Mouse (Mus musculus) liver, embryonic 11.5 days (tissue): ENCODE measurements around the gene Ppm1b. TPM values are rescaled to one million over a fixed set of nuclear protein-coding genes. Genes with fewer than 3 reads are reported as not detected.
A peak's percentile ranks its signal among the peaks of the same experiment; 100 is the strongest.
"Not testable (repeated sequence)": the region's sequence is repeated elsewhere in the genome, so short reads cannot be mapped to it uniquely, and the experiment has no call there.

Experiments used
- ATAC-seq: fragments of 200-750 bp; cut with Nextera tagmentation; replicated peaks from 2 replicates; pipeline ENCODE4 v1.8.0; 2017; ENCODE audit warnings: moderate number of reproducible peaks, mild to moderate bottlenecking, moderate TSS enrichment, moderate library complexity; ENCODE audit not compliant: low FRiP score
- DNase-seq: peaks from one replicate; pipeline ENCODE4 v3.0.0-alpha.2; 2017; ENCODE audit warnings: low spot score
- H3K27ac ChIP-seq: fragments of 300-500 bp; sonication (generic); 2 replicates; pipeline ENCODE4 v1.5.1; 2014; ENCODE audit warnings: mild to moderate bottlenecking, low read depth, low read length, control low read depth
- H3K27me3 ChIP-seq: fragments of 300-500 bp; sonication (generic); replicated peaks from 2 replicates; pipeline ENCODE4 v1.6.1; 2014; ENCODE audit warnings: low read length, mixed read lengths; ENCODE audit not compliant: control insufficient read depth, insufficient read depth
- H3K36me3 ChIP-seq: fragments of 300-500 bp; sonication (generic); 2 replicates; pipeline ENCODE4 v1.6.1; 2014; ENCODE audit warnings: mild to moderate bottlenecking, low read length, moderate library complexity, mixed read lengths; ENCODE audit not compliant: control insufficient read depth, insufficient read depth
- H3K4me1 ChIP-seq: fragments of 300-500 bp; sonication (generic); replicated peaks from 2 replicates; pipeline ENCODE4 v1.6.1; 2014; ENCODE audit warnings: low read length, mixed read lengths; ENCODE audit not compliant: control insufficient read depth, insufficient read depth
- H3K4me2 ChIP-seq: fragments of 300-500 bp; sonication (generic); 2 replicates; pipeline ENCODE4 v1.6.1; 2014; ENCODE audit warnings: mild to moderate bottlenecking, control low read depth, moderate library complexity
- H3K4me3 ChIP-seq: fragments of 300-500 bp; sonication (generic); 2 replicates; pipeline ENCODE4 v1.5.1; 2014; ENCODE audit warnings: low read depth, low read length, control low read depth
- H3K9ac ChIP-seq: fragments of 300-500 bp; sonication (generic); 2 replicates; pipeline ENCODE4 v1.6.1; 2014; ENCODE audit warnings: low read depth, low read length, control low read depth
- H3K9me3 ChIP-seq: fragments of 300-500 bp; sonication (generic); 2 replicates; pipeline ENCODE4 v1.6.1; 2016; ENCODE audit warnings: low read length, inconsistent platforms, mixed read lengths; ENCODE audit not compliant: control insufficient read depth
- WGBS: fragments of 180-500 bp; shearing (Covaris S2); extraction: QIAGEN DNeasy Blood & Tissue Kit; methylation state at CpG from one replicate; pipeline ENCODE4 v1.1.7; 2014; 5-methylcytosine and 5-hydroxymethylcytosine counted together
- polyA plus RNA-seq: library from polyadenylated mRNA; unstranded; fragments of >200 nt; fragmentation: Nextera tagmentation; extraction: Ambion mirVana; gene quantifications from 2 replicates; pipeline ENCODE4 v1.2.1, GENCODE M21; 2014

The Ppm1b gene
- polyA plus RNA-seq: 73.2 and 80.0 TPM in 2 replicates

DNA sequence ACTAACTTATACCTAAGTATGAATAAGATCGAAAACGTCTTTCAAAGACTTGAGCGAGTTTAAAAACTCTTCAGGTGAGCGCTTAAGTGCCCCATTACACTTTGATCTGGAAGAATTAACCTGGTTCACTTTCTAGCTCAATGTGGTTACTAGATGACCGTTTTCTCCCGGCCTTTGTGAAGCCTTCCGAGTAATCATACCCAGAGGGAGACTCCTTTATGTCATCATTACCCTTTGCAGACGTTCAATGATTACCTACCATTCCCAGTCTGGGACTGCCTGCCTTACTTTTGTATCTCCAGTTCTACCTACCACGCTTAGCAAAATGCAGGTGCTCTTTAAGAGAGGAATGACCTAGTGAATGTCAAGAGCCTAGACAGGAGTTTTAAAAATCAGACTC is at the start of gene Ppm1b:
TSS of gene Ppm1b (plus strand) at position 301 of the 400 bp plus-strand sequence.
- Histone ChIP-seq H3K4me2 (peak within 1 kb of the TSS; percentile 89), H3K4me1 (peaks cover 17% of the 10 kb centered on the region), H3K27me3 (no peaks in the 10 kb centered on the region), H3K9me3 (no peaks in the 10 kb centered on the region), H3K36me3 (no peaks in the 10 kb centered on the region), H3K4me3 (peak within 1 kb of the TSS; percentile 99), H3K27ac (peak within 1 kb of the TSS; percentile 79), H3K9ac (peak within 1 kb of the TSS; percentile 75)
- ATAC-seq: no peak
- 34% methylated on average over 9 of the region's 9 CpGs for WGBS
- DNase-seq: no peak

DNA sequence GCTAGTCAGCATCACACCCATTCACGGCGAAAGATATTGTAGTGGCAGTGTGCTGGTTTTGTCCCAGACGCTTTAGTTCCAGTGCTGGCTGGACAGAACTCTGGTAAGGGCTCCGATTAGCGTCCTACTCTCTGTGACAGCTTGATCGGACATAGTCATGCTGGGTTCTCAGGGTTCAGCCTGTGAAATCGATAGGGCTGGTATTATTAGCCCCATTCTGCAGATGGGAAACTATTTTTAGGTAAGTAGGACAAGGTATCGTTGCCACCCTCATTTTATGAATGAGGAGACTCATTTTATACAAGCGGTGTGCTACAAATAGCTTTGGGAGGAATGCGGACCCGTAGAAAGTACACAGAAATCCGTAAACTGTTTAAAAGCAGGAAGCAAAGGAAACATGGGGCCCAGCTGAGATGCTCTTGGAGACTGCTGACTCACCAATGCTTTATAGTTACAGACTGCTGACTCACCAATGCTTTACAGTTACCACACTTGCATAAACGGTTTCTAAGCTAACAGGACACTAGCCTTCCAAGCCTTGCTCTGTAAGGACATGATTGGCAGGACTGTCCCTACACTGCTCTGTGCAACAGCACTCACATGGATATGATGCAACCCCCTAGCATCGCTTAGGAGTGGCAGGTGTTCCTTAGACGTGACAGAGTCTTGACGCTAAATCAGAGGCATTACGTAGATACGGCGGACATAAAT is 34.7 kb upstream of the Ppm1b start:
- H3K4me2 ChIP-seq: no peak overlapping the region
- H3K27me3 ChIP-seq: no peaks in the 10 kb centered on the region
- ATAC-seq (no peak), DNase-seq (no peak)
- H3K9ac ChIP-seq: no peak overlapping the region
- H3K9me3 ChIP-seq: no peaks in the 10 kb centered on the region
- H3K27ac ChIP-seq: no peak overlapping the region
- H3K4me3 ChIP-seq: no peak overlapping the region
- H3K4me1 ChIP-seq: peaks cover 12% of the 10 kb centered on the region
- no peaks in the 10 kb centered on the region for H3K36me3 ChIP-seq
- WGBS: 85% methylated on average over 19 of the region's 19 CpGs

DNA sequence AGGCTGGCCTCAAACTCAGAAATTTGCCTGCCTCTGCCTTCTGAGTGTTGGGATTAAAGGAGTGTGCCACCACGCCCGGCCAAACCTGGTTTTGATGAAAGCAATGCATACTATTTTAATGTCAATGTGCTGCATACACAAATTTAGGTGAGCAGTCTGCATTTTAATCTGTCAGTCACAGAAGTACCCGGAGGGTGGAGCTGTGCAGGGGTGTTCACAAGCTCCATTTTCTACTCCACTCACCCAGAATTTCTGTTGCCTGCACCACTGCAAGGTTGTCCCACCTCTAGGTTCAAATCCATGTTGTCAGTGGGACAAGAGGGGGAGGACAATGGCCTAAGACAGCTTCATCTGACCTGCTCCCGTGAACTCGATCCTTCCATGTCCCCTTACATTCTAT is 31.8 kb upstream of the Ppm1b start:
- Histone ChIP-seq H3K9ac (no peak overlapping the region), H3K4me1 (peaks cover 12% of the 10 kb centered on the region)
- no peak for DNase-seq

DNA sequence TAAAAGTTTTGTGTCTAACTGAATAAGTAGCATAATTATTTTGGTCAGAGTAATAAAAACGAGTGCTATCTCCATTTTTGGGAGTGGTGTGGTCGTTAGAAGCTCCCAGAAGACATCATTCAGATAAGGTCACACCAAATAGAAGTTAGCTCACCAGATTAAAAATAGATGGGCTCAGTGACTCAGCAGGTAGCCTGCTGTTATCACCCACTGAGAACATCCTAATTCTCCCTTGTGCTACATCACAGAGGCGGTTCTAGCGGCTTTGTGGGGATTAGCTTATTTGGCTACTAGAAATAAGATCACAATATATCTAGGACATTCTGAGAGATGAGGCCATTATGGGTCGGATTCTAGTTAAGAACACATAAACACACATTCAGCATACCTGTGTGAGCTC is 30.3 kb upstream of the Ppm1b start:
- WGBS: 27% methylated on average over 5 of the region's 5 CpGs
- H3K9ac ChIP-seq: 0 out of 2 replicates have a peak overlapping the region, but pooled peaks have one; percentile 44
- ATAC-seq: peak; percentile 90
- H3K27me3 ChIP-seq: no peaks in the 10 kb centered on the region
- H3K9me3 ChIP-seq: peaks cover 6% of the 10 kb centered on the region; the same call in 1 of the 2 replicates
- H3K36me3 ChIP-seq: no peaks in the 10 kb centered on the region
- peaks cover 12% of the 10 kb centered on the region for H3K4me1 ChIP-seq
- peak overlapping the region; percentile 26 for H3K4me2 ChIP-seq
- H3K4me3 ChIP-seq: no peak overlapping the region
- no peak for DNase-seq
- H3K27ac ChIP-seq: peak overlapping the region; percentile 77

More for the DNA sequence above, 31.8 kb upstream of the Ppm1b start:
- Histone ChIP-seq H3K9me3 (no peaks in the 10 kb centered on the region), H3K36me3 (no peaks in the 10 kb centered on the region), H3K4me2 (no peak overlapping the region), H3K27me3 (no peaks in the 10 kb centered on the region), H3K4me3 (no peak overlapping the region), H3K27ac (no peak overlapping the region; the same call in 1 of the 2 replicates)
- peak; percentile 22; the same call in 1 of the 2 replicates for ATAC-seq
- WGBS: 83% methylated on average over 5 of the region's 5 CpGs

DNA sequence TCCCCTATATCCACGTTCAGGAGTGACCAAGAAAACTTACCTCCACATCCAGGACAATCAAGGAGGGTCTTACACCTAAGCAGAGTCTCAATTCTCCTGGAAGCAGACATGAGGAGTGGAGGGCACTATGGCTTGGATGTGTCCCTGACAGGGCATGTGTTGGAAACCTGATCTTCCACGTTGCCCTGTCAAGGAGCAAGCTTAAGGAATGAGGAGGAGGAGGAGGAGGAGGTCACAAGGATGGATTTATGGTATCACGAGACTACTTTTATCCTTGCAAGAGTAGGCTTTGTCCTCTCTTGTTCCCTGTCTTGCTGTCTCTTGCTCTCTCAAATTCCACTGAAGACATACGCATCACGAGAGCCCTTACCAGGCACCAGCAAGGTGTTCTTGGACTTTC is 29.0 kb upstream of the Ppm1b start:
- H3K36me3 ChIP-seq: no peaks in the 10 kb centered on the region
- H3K4me3 ChIP-seq: no peak overlapping the region
- DNase-seq (no peak), ATAC-seq (no peak)
- no peak overlapping the region for H3K27ac ChIP-seq
- H3K4me1 ChIP-seq: peaks cover 10% of the 10 kb centered on the region
- H3K27me3 ChIP-seq: no peaks in the 10 kb centered on the region
- H3K4me2 ChIP-seq: no peak overlapping the region
- no peak overlapping the region for H3K9ac ChIP-seq
- peaks cover 10% of the 10 kb centered on the region; the same call in 1 of the 2 replicates for H3K9me3 ChIP-seq
- 79% methylated on average over 5 of the region's 5 CpGs for WGBS

DNA sequence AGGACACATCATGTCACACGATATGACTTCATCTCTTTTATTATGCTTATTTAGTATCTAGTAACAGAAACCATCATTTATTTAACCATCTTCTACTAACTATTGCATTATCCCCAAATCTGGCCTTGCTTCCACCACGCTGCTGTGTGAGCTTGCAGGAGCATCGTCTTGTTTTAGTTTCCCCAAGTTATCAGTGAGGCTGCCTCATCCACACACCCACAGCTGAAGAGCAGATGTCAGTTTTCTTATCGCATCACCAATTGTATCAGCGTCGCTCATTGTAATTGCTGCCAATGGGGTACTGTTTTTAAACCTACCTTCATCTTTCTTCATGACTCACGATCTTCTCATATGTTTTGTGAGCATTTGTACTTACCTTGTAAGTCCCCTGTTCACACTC is 23.6 kb upstream of the Ppm1b start:
- H3K36me3 ChIP-seq: no peaks in the 10 kb centered on the region
- peak overlapping the region; percentile 26; the same call in 1 of the 2 replicates for H3K4me2 ChIP-seq
- H3K4me1 ChIP-seq: peaks cover 13% of the 10 kb centered on the region
- WGBS: 74% methylated on average over 7 of the region's 7 CpGs
- H3K4me3 ChIP-seq: no peak overlapping the region
- H3K9me3 ChIP-seq: peaks cover 10% of the 10 kb centered on the region; the same call in 1 of the 2 replicates
- H3K27me3 ChIP-seq: no peaks in the 10 kb centered on the region
- ATAC-seq (0 out of 2 replicates have a peak, but pooled peaks have one; percentile 24), DNase-seq (no peak)
- H3K9ac ChIP-seq: no peak overlapping the region
- H3K27ac ChIP-seq: peak overlapping the region; percentile 70

DNA sequence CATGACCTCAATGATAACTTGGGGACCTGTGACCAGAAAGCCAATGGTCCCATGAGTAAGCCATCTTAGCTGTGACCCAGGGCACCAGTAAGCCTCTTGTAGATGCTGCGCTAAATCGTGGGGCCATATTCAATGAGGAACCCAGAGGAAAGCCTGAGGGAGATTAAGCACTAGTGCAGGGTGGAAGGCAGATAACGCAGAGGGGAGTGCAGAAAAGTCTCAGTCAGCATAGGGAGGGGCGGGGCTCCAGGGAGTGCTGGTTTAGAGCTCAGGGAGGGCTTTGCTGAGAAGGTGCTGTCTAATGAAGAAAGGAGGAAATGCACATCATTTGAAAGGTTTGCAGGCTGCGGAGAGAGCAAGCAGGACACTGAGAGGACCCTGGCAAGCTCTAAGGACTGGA is 22.6 kb upstream of the Ppm1b start:
- H3K27ac ChIP-seq: peak overlapping the region; percentile 70
- WGBS: 25% methylated on average over 5 of the region's 5 CpGs
- ATAC-seq: peak; percentile 98

DNA sequence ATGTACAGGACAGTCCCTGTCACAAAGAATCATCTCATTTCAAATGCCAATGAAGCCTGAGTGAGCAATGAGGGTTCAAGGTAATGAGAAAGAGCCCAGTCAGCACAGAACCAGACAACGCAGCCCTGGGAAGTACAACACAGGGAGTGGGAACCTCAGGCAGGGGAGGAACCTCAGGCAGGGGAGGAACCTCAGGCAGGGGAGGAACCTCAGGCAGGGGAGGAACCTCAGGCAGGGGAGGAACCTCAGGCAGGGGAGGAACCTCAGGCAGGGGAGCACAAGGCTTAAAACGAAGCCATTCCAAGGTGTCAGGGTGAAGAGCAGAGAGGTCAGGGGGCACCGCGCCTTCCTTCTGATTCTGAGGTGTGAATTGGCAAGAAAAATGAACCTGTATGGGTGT is 20.9 kb upstream of the Ppm1b start:
- peaks cover 16% of the 10 kb centered on the region for H3K4me1 ChIP-seq
- not testable (repeated sequence) for H3K4me3 ChIP-seq, DNase-seq, H3K36me3 ChIP-seq, H3K4me2 ChIP-seq, H3K27me3 ChIP-seq, H3K27ac ChIP-seq, H3K9ac ChIP-seq
- H3K9me3 ChIP-seq: peaks cover 13% of the 10 kb centered on the region; the same call in 1 of the 2 replicates
- ATAC-seq: peak; percentile 22; the same call in 1 of the 2 replicates
- 50% methylated on average over 4 of the region's 4 CpGs for WGBS

More for the DNA sequence above, 22.6 kb upstream of the Ppm1b start:
- Histone ChIP-seq H3K4me1 (peaks cover 13% of the 10 kb centered on the region), H3K27me3 (no peaks in the 10 kb centered on the region), H3K9ac (peak overlapping the region; percentile 46), H3K9me3 (peaks cover 13% of the 10 kb centered on the region; the same call in 1 of the 2 replicates), H3K36me3 (no peaks in the 10 kb centered on the region), H3K4me3 (no peak overlapping the region), H3K4me2 (peak overlapping the region; percentile 26)
- peak; percentile 56 for DNase-seq

DNA sequence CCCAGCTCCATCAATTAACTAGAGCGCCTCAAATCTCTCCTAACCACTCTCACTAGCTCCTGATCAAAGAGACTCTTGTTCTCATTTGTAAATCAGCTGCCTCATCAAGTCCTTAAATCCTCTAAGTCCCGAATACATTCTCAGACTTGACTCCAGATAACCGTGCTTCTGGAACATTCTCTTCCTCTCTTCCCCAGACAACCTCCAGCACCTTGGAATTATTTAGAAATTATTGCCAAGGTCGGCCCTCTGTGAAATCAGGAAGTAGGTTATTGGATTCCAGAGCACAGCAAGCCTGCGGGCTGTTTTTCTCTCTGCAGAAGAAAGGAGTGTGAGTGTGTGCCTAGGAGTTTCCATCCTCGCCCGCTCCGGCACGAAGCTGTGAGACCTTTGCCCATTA is 20.2 kb upstream of the Ppm1b start:
- Histone ChIP-seq H3K4me1 (peaks cover 18% of the 10 kb centered on the region), H3K27ac (no peak overlapping the region), H3K4me2 (no peak overlapping the region), H3K9ac (no peak overlapping the region), H3K9me3 (peaks cover 7% of the 10 kb centered on the region; the same call in 1 of the 2 replicates), H3K36me3 (no peaks in the 10 kb centered on the region), H3K4me3 (no peak overlapping the region), H3K27me3 (no peaks in the 10 kb centered on the region)
- ATAC-seq: no peak
- DNase-seq: no peak
- WGBS: 67% methylated on average over 9 of the region's 9 CpGs
